Mouse (Mus musculus) E14TG2a.4 (cell line): ENCODE results near the gene Clic3.

Experiments used
- H3K27me3 ChIP-seq: 2 replicates; pipeline ENCODE4 v1.6.1; 2014; ENCODE audit warnings: low read length, control low read depth; ENCODE audit not compliant: insufficient read depth
- H3K36me3 ChIP-seq: 2 replicates; pipeline ENCODE4 v1.6.1; 2014; ENCODE audit warnings: low read length, control low read depth; ENCODE audit not compliant: insufficient read depth
- H3K4me1 ChIP-seq: replicated peaks from 2 replicates; pipeline ENCODE4 v1.6.1; 2014; ENCODE audit warnings: low read depth, low read length, control low read depth
- H3K4me3 ChIP-seq: replicated peaks from 2 replicates; pipeline ENCODE4 v1.5.1; 2014; ENCODE audit warnings: mild to moderate bottlenecking, low read length
- H3K9me3 ChIP-seq: 2 replicates; pipeline ENCODE4 v1.6.1; 2014; ENCODE audit warnings: low read length, control low read depth
- CTCF ChIP-seq: conservative IDR thresholded peaks from 2 replicates; pipeline ENCODE4 v1.5.1; 2014; ENCODE audit warnings: low read length
- NANOG ChIP-seq: IDR thresholded peaks from 2 replicates; pipeline ENCODE4 v1.6.1; 2014; ENCODE audit warnings: borderline replicate concordance, low read length, mixed read lengths
- POU5F1 ChIP-seq: IDR thresholded peaks from 2 replicates; pipeline ENCODE4 v1.6.1; 2014; ENCODE audit warnings: low read length, borderline replicate concordance

Clic3 gene

GRCm38 (mm10) chr2:25484901-25485647 is 28.4 kb downstream of the Clic3 start:
- no peak overlapping the region for H3K4me3 ChIP-seq
- TF ChIP-seq CTCF (no peak), NANOG (no peak), POU5F1 (no peak)
- 0 out of 2 replicates have a peak, but pooled peaks cover 6% of the 10 kb centered on the region for H3K27me3 ChIP-seq
- 0 out of 2 replicates have a peak, but pooled peaks cover 3% of the 10 kb centered on the region for H3K4me1 ChIP-seq
- H3K9me3 ChIP-seq: no peaks in the 10 kb centered on the region
- no peaks in the 10 kb centered on the region for H3K36me3 ChIP-seq

GRCm38 (mm10) chr2:25487965-25488670 is 31.5 kb downstream of the Clic3 start:
- Histone ChIP-seq H3K4me3 (no peak overlapping the region), H3K36me3 (no peaks in the 10 kb centered on the region), H3K4me1 (0 out of 2 replicates have a peak, but pooled peaks cover 3% of the 10 kb centered on the region), H3K9me3 (no peaks in the 10 kb centered on the region), H3K27me3 (0 out of 2 replicates have a peak, but pooled peaks cover 6% of the 10 kb centered on the region)
- TF ChIP-seq POU5F1: no peak
- TF ChIP-seq NANOG: no peak
- TF ChIP-seq CTCF: no peak

GRCm38 (mm10) chr2:25488671-25489068 is 32.0 kb downstream of the Clic3 start:
- Histone ChIP-seq H3K4me1 (0 out of 2 replicates have a peak, but pooled peaks cover 3% of the 10 kb centered on the region), H3K27me3 (0 out of 2 replicates have a peak, but pooled peaks cover 2% of the 10 kb centered on the region), H3K36me3 (no peaks in the 10 kb centered on the region), H3K9me3 (no peaks in the 10 kb centered on the region), H3K4me3 (no peak overlapping the region)
- TF ChIP-seq NANOG (no peak), POU5F1 (no peak), CTCF (no peak)

GRCm38 (mm10) chr2:25492988-25493387 is 36.4 kb downstream of the Clic3 start:
- no peaks in the 10 kb centered on the region for H3K36me3 ChIP-seq
- no peaks in the 10 kb centered on the region for H3K27me3 ChIP-seq
- TF ChIP-seq CTCF: no peak
- no peak for TF ChIP-seq POU5F1
- TF ChIP-seq NANOG: no peak
- no peaks in the 10 kb centered on the region for H3K9me3 ChIP-seq
- no peak overlapping the region for H3K4me3 ChIP-seq
- peaks cover 10% of the 10 kb centered on the region for H3K4me1 ChIP-seq

- TF ChIP-seq CTCF (no peak), POU5F1 (no peak), NANOG (no peak)
- H3K36me3 ChIP-seq: no peaks in the 10 kb centered on the region
- H3K9me3 ChIP-seq: no peaks in the 10 kb centered on the region
- H3K4me1 ChIP-seq: peaks cover 15% of the 10 kb centered on the region
- no peaks in the 10 kb centered on the region for H3K27me3 ChIP-seq
- no peak within 1 kb of the TSS for H3K4me3 ChIP-seq
Measured at GRCm38 (mm10) chr2:25493476-25493961, 36.9 kb downstream of the Clic3 start, which contains the start of gene Lcn12. Gene Lcn12 (minus strand): TSS chr2:25493911.

GRCm38 (mm10) chr2:25496462-25496861 is 39.8 kb downstream of the Clic3 start:
- Histone ChIP-seq H3K36me3 (no peaks in the 10 kb centered on the region), H3K4me3 (no peak overlapping the region), H3K9me3 (no peaks in the 10 kb centered on the region), H3K27me3 (no peaks in the 10 kb centered on the region), H3K4me1 (peaks cover 38% of the 10 kb centered on the region)
- TF ChIP-seq NANOG (no peak), CTCF (peak; percentile 22), POU5F1 (no peak)

- peaks cover 54% of the 10 kb centered on the region for H3K4me1 ChIP-seq
- no peaks in the 10 kb centered on the region for H3K9me3 ChIP-seq
- no peak overlapping the region for H3K4me3 ChIP-seq
- 0 out of 2 replicates have a peak, but pooled peaks cover 6% of the 10 kb centered on the region for H3K36me3 ChIP-seq
- H3K27me3 ChIP-seq: no peaks in the 10 kb centered on the region
- no peak for TF ChIP-seq NANOG
- TF ChIP-seq CTCF: no peak
- TF ChIP-seq POU5F1: no peak
Measured at GRCm38 (mm10) chr2:25497846-25498575, 41.4 kb downstream of the Clic3 start.
